8 mouse cellular contexts compared by ENCODE assay signal in the genomic region with DNA sequence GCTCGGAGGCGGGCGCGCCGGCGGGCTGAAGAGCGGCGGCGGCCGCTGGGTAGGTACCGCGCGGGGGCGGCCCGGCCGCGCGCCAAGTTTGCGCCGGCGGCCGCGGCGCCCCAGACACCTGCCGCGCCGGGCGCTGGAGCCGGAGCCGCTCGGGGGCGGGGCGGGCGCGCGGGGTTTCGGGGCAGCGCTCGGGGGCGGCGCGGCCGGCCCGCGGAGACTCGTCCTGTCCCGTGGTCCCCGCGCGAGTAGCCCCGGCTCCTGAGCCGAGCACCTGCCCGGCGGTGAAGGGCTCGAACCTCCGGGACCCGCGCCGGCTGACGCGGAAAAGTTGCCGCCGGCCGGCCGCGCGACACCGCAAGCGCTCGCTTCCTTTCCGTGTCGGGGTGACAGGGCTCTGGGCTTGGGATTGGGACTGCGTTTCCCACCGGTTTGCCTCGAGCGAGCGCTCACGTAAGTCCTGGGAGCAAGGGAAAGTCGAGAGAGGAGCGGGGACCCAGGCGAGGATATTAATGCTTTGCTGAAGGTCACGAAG.
DNase-seq lines count a peak whose midpoint lies in the region; ATAC-seq and TF ChIP-seq lines count a peak whose summit lies in the region.

No protein-coding gene starts in this region.

- peak; percentile 39 for ATAC-seq in frontal cortex, adult (ENCODE audit: low TSS enrichment)
- peak; percentile 73 for ATAC-seq in limb, embryonic 11.5 days (ENCODE audit: insufficient number of reproducible peaks, low FRiP score, low TSS enrichment, low read depth)

- peaks cover 5% of the 10 kb centered on the region; the same call in 1 of the 2 replicates for H3K79me2 ChIP-seq in CH12.LX (replicated peaks; ENCODE audit: control insufficient read depth, extremely low read depth, insufficient read depth, poor library complexity, severe bottlenecking)
- H3K79me2 ChIP-seq in myocyte (ENCODE audit: control insufficient read depth, insufficient read depth) = peaks cover 6% of the 10 kb centered on the region

- 4% methylated on average over 76 of the region's 82 CpGs for WGBS in bone marrow, adult 2 months
- WGBS in limb, embryonic 11.5 days = under 1% methylated on average over 38 of the region's 82 CpGs

- intact Hi-C loops in gastrocnemius, postnatal 14 days (cut with DNase I; ENCODE audit: low total_unique reads) = no loop called here

- in situ Hi-C loops in CH12.LX (cut with MboI; ENCODE audit: low pct_ligation_motif_present, low pct_unique_long_range_greater_than_20kb, low sequenced_read_pairs) = no loop called here

- peak overlapping the region; percentile 32 for H3ac ChIP-seq in myocyte (ENCODE audit: control insufficient read depth, insufficient read length)

- TF ChIP-seq EP300 in CH12.LX (IDR thresholded peaks at IDR 0.05; ENCODE audit: low read length) = no peak

- TF ChIP-seq POLR2A in CH12.LX (IDR thresholded peaks at IDR 0.05; ENCODE audit: low read depth, low read length) (no peak), myocyte (IDR thresholded peaks at IDR 0.05; ENCODE audit: insufficient read length, low read depth) (no peak)
- no peak for TF ChIP-seq POLR2A in bone marrow, adult 2 months (IDR thresholded peaks at IDR 0.05; ENCODE audit: borderline replicate concordance, control insufficient read depth, low read depth, low read length)

- peaks cover 2% of the 10 kb centered on the region for H3K27me3 ChIP-seq in CH12.LX (replicated peaks)
- peaks cover 14% of the 10 kb centered on the region for H3K27me3 ChIP-seq in limb, embryonic 11.5 days (ENCODE audit: control insufficient read depth, insufficient read depth, low read length)
- H3K27me3 ChIP-seq in myocyte (ENCODE audit: control insufficient read depth, insufficient read depth, insufficient read length) = no peaks in the 10 kb centered on the region

- peaks cover 3 to 16% of the 10 kb centered on the region in 2 experiments; a peak in 2 of 4 replicates for H3K4me1 ChIP-seq in CH12.LX (ENCODE audit: control insufficient read depth in 1 of 2, insufficient read depth in 2 of 2)
- peaks cover 4% of the 10 kb centered on the region for H3K4me1 ChIP-seq in bone marrow, adult 2 months (ENCODE audit: control insufficient read depth, insufficient read depth, low read length)
- no peaks in the 10 kb centered on the region for H3K4me1 ChIP-seq in limb, embryonic 11.5 days (ENCODE audit: control insufficient read depth, insufficient read depth, low read length)

- TF ChIP-seq RAD21 in CH12.LX (IDR thresholded peaks at IDR 0.05; ENCODE audit: low read depth, low read length) = no peak

- H3K9ac ChIP-seq in CH12.LX (ENCODE audit: insufficient read depth, low read depth) = peak overlapping the region; percentile 84
- H3K9ac ChIP-seq in limb, embryonic 11.5 days (ENCODE audit: low read length) = peak overlapping the region; percentile 45; the same call in 1 of the 2 replicates

- peak overlapping the region; percentile 75 for H3K4me3 ChIP-seq in layer of hippocampus, adult 2 months
- peak overlapping the region; percentile 71 to 94 (median 75) for H3K4me3 ChIP-seq in CH12.LX (replicated peaks in 1 of 3; ENCODE audit: low read depth in 2 of 3, low read length in 2 of 3, poor library complexity in 1 of 3)
- peak overlapping the region; percentile 81 for H3K4me3 ChIP-seq in bone marrow, adult 2 months (replicated peaks; ENCODE audit: control insufficient read depth, low read depth, low read length)
- H3K4me3 ChIP-seq in limb, embryonic 11.5 days (ENCODE audit: low read depth, low read length) = peak overlapping the region; percentile 53
- H3K4me3 ChIP-seq in myocyte = peak overlapping the region; percentile 37

- no peak overlapping the region for H3K27ac ChIP-seq in layer of hippocampus, adult 2 months
- H3K27ac ChIP-seq in CH12.LX (ENCODE audit: insufficient read depth, low read depth) = peak overlapping the region; percentile 44; the same call in 1 of the 2 replicates
- H3K27ac ChIP-seq in bone marrow, adult 2 months (ENCODE audit: control insufficient read depth, insufficient read depth, low read depth, low read length, poor library complexity) = peak overlapping the region; percentile 85
- no peak overlapping the region for H3K27ac ChIP-seq in limb, embryonic 11.5 days (replicated peaks; ENCODE audit: low read depth, low read length)

- DNase-seq in layer of hippocampus, adult 2 months (ENCODE audit: low spot score in 2 of 2) = peak in 1 of 2 experiments; percentile 11
- no peak for DNase-seq in layer of hippocampus, adult 9-10 months (ENCODE audit: low spot score)
- no peak for DNase-seq in CH12.LX (ENCODE audit: extremely low read depth)
- peak; percentile 52 for DNase-seq in limb, embryonic 11.5 days (ENCODE audit: low spot score)
- DNase-seq in gastrocnemius, postnatal 14 days = no peak

- dilution Hi-C loops in CH12.LX (cut with MboI; ENCODE audit: extremely low pct_ligation_motif_present, extremely low pct_unique_long_range_greater_than_20kb, low sequenced_read_pairs) = no loop called here

- peaks cover 10 to 18% of the 10 kb centered on the region in 2 experiments for H3K36me3 ChIP-seq in CH12.LX (replicated peaks in 1 of 2; ENCODE audit: control insufficient read depth in 1 of 2, insufficient read depth in 1 of 2, low read length in 1 of 2)
- H3K36me3 ChIP-seq in limb, embryonic 11.5 days (ENCODE audit: control insufficient read depth, insufficient read depth, low read length) = no peaks in the 10 kb centered on the region
- H3K36me3 ChIP-seq in myocyte (ENCODE audit: control insufficient read depth, insufficient read depth) = peaks cover 18% of the 10 kb centered on the region

- no peak for TF ChIP-seq CTCF in layer of hippocampus, adult 2 months (conservative IDR thresholded peaks at IDR 0.05)
- TF ChIP-seq CTCF in CH12.LX (conservative IDR thresholded peaks at IDR 0.05 in 1 of 2, IDR thresholded peaks at IDR 0.05 in 1 of 2; ENCODE audit: low read depth in 2 of 2, low read length in 2 of 2) = no peak
- no peak for TF ChIP-seq CTCF in bone marrow, adult 2 months (IDR thresholded peaks at IDR 0.05; ENCODE audit: control insufficient read depth, insufficient read depth, low read length)

- H3K4me2 ChIP-seq in CH12.LX (ENCODE audit: insufficient read depth, low read depth, poor library complexity, severe bottlenecking) (peak overlapping the region; percentile 96), myocyte (ENCODE audit: low read depth) (peak overlapping the region; percentile 81)
- H3K4me2 ChIP-seq in limb, embryonic 11.5 days (ENCODE audit: low read depth, severe bottlenecking) = peak overlapping the region; percentile 92

- no peaks in the 10 kb centered on the region for H3K9me3 ChIP-seq in CH12.LX (replicated peaks; ENCODE audit: low read length)
- H3K9me3 ChIP-seq in limb, embryonic 11.5 days (ENCODE audit: control insufficient read depth, low read length) = no peaks in the 10 kb centered on the region

TF ChIP-seq in CH12.LX, 34 proteins besides CTCF, POLR2A, EP300 and RAD21:
- TF ChIP-seq UBTF (IDR thresholded peaks at IDR 0.05; ENCODE audit: low read depth, low read length) (peak; percentile 72; the same call in 1 of the 2 replicates), IRF4 (IDR thresholded peaks at IDR 0.05; ENCODE audit: low read depth, low read length) (no peak), MXI1 (IDR thresholded peaks at IDR 0.05; ENCODE audit: low read depth, low read length) (peak; percentile 19; the same call in 1 of the 2 replicates)

TF ChIP-seq in myocyte, 11 proteins besides CTCF, POLR2A, EP300 and RAD21:
- peak in 1 of 3 experiments; percentile 42 for TF ChIP-seq MYOD1 (IDR thresholded peaks at IDR 0.05; ENCODE audit: control insufficient read depth in 1 of 3, insufficient read length in 2 of 3, low read depth in 2 of 3)
- no peak for TF ChIP-seq REST (IDR thresholded peaks at IDR 0.05; ENCODE audit: insufficient read depth, insufficient read length)
- no peak for TF ChIP-seq CEBPB (IDR thresholded peaks at IDR 0.05; ENCODE audit: insufficient read depth, poor library complexity, severe bottlenecking)
- no peak for TF ChIP-seq POLR2AphosphoS2 (IDR thresholded peaks at IDR 0.05; ENCODE audit: insufficient read length, low read depth)
- TF ChIP-seq SRF (IDR thresholded peaks at IDR 0.05; ENCODE audit: control insufficient read depth, insufficient read length, low read depth) = no peak
- no peak for TF ChIP-seq MYOG (IDR thresholded peaks at IDR 0.05; ENCODE audit: control insufficient read depth in 1 of 3, insufficient read depth in 1 of 3, insufficient read length in 2 of 3, low read depth in 2 of 3)
- no peak for TF ChIP-seq MAX (IDR thresholded peaks at IDR 0.05; ENCODE audit: low read depth)
- TF ChIP-seq TCF12 (IDR thresholded peaks at IDR 0.05; ENCODE audit: insufficient read depth, poor library complexity, severe bottlenecking) = no peak

Comparison
In these comparisons a context has a peak if more than half of its experiments do, and no peak if none do; other contexts are left out.
1. H3K27ac ChIP-seq: peak in CH12.LX (single experiment) and bone marrow, adult 2 months (single experiment); none in layer of hippocampus, adult 2 months (single experiment) and limb, embryonic 11.5 days (single experiment).
2. Peak in every context shown above with its lines, with median percentiles within 50 percentile points of each other: H3K4me3 ChIP-seq and H3K4me2 ChIP-seq.